ENCODE assay signal across 14 mouse cellular contexts in genomic region chr16:8573751-8574150, GRCm38 (mm10).
DNase-seq lines count a peak whose midpoint lies in the region; ATAC-seq and TF ChIP-seq lines count a peak whose summit lies in the region.
"Had no signal": no experiment of that assay in that cellular context is flagged by ENCODE, and none has a peak within 500 bp of the region (broad histone marks: within the 10 kb centered on the region; RNA-seq: fewer than 3 reads in every experiment).

No protein-coding gene starts in this region.

- WGBS in hindbrain, embryonic 10.5 days = 32% methylated on average over 3 of the region's 3 CpGs
- WGBS in hindbrain, embryonic 16.5 days = 23% methylated on average over 3 of the region's 3 CpGs
- 22% methylated on average over 3 of the region's 3 CpGs for WGBS in hindbrain, postnatal 0 days
- 63% methylated on average over 3 of the region's 3 CpGs for WGBS in liver, embryonic 11.5 days

- H3K4me3 ChIP-seq in hindbrain, embryonic 10.5 days = no peak overlapping the region
- H3K4me3 ChIP-seq in hindbrain, embryonic 16.5 days (ENCODE audit: low read length) = no peak overlapping the region
- no peak overlapping the region for H3K4me3 ChIP-seq in hindbrain, postnatal 0 days (ENCODE audit: low read length)
- no peak overlapping the region for H3K4me3 ChIP-seq in liver, embryonic 11.5 days (ENCODE audit: low read depth, low read length)
- H3K4me3 ChIP-seq: heart, embryonic 12.5 days; midbrain, embryonic 13.5 days; neural tube, embryonic 13.5 days had no signal

- H3K4me2 ChIP-seq in hindbrain, embryonic 16.5 days (ENCODE audit: low read length) = no peak overlapping the region
- no peak overlapping the region for H3K4me2 ChIP-seq in hindbrain, postnatal 0 days (ENCODE audit: low read depth, low read length)
- no peak overlapping the region for H3K4me2 ChIP-seq in liver, embryonic 11.5 days
- H3K4me2 ChIP-seq: heart, embryonic 12.5 days; midbrain, embryonic 13.5 days; neural tube, embryonic 13.5 days had no signal

- no peaks in the 10 kb centered on the region; the same call in 1 of the 2 replicates for H3K27me3 ChIP-seq in hindbrain, embryonic 10.5 days (ENCODE audit: insufficient read depth, poor library complexity, severe bottlenecking)
- H3K27me3 ChIP-seq in hindbrain, embryonic 16.5 days (replicated peaks; ENCODE audit: control insufficient read depth, insufficient read depth, low read length) = no peaks in the 10 kb centered on the region
- H3K27me3 ChIP-seq in hindbrain, postnatal 0 days (ENCODE audit: insufficient read depth, low read length) = no peaks in the 10 kb centered on the region
- no peaks in the 10 kb centered on the region for H3K27me3 ChIP-seq in liver, embryonic 11.5 days (replicated peaks; ENCODE audit: control insufficient read depth, insufficient read depth, low read length)
- H3K27me3 ChIP-seq: heart, embryonic 12.5 days; midbrain, embryonic 13.5 days; neural tube, embryonic 13.5 days had no signal

- H3K27ac ChIP-seq in hindbrain, embryonic 10.5 days = peak overlapping the region; percentile 43; the same call in 1 of the 2 replicates
- no peak overlapping the region for H3K27ac ChIP-seq in hindbrain, embryonic 16.5 days (ENCODE audit: low read depth, low read length)
- H3K27ac ChIP-seq in hindbrain, postnatal 0 days = no peak overlapping the region
- H3K27ac ChIP-seq in liver, embryonic 11.5 days (ENCODE audit: low read depth, low read length) = no peak overlapping the region
- H3K27ac ChIP-seq: midbrain, embryonic 13.5 days had no signal

- no peak overlapping the region for H3K9ac ChIP-seq in hindbrain, embryonic 16.5 days (ENCODE audit: low read depth, low read length)
- H3K9ac ChIP-seq in hindbrain, postnatal 0 days (replicated peaks; ENCODE audit: low read length) = no peak overlapping the region
- H3K9ac ChIP-seq in liver, embryonic 11.5 days (ENCODE audit: low read depth, low read length) = no peak overlapping the region
- H3K9ac ChIP-seq: heart, embryonic 12.5 days; midbrain, embryonic 13.5 days; neural tube, embryonic 13.5 days had no signal

- no peak for TF ChIP-seq CTCF in hindbrain, postnatal 0 days (IDR thresholded peaks at IDR 0.05; ENCODE audit: low read depth)

- no peak for ATAC-seq in hindbrain, embryonic 16.5 days
- no peak for ATAC-seq in hindbrain, postnatal 0 days
- no peak for ATAC-seq in liver, embryonic 11.5 days (replicated peaks; ENCODE audit: low FRiP score)
- ATAC-seq in megakaryocyte progenitor cell, adult 5-6 weeks (replicated peaks; ENCODE audit: poor library complexity) = no peak
- ATAC-seq: lung, postnatal 0 days; midbrain, embryonic 13.5 days had no signal

- H3K4me1 ChIP-seq in hindbrain, embryonic 10.5 days (replicated peaks) = peaks cover 15% of the 10 kb centered on the region; the same call in 1 of the 2 replicates
- H3K4me1 ChIP-seq in hindbrain, embryonic 16.5 days (ENCODE audit: control insufficient read depth, insufficient read depth, low read depth, low read length) = no peaks in the 10 kb centered on the region
- no peaks in the 10 kb centered on the region for H3K4me1 ChIP-seq in hindbrain, postnatal 0 days (ENCODE audit: insufficient read depth, low read length)
- no peaks in the 10 kb centered on the region for H3K4me1 ChIP-seq in liver, embryonic 11.5 days (replicated peaks; ENCODE audit: control insufficient read depth, insufficient read depth, low read length)

- H3K9me3 ChIP-seq in hindbrain, embryonic 10.5 days = no peaks in the 10 kb centered on the region
- H3K9me3 ChIP-seq in hindbrain, embryonic 16.5 days (ENCODE audit: control insufficient read depth, low read length) = no peaks in the 10 kb centered on the region
- no peaks in the 10 kb centered on the region for H3K9me3 ChIP-seq in hindbrain, postnatal 0 days (ENCODE audit: low read length)
- H3K9me3 ChIP-seq in liver, embryonic 11.5 days (ENCODE audit: control insufficient read depth, low read length) = no peaks in the 10 kb centered on the region
- H3K9me3 ChIP-seq: heart, embryonic 12.5 days; midbrain, embryonic 13.5 days; neural tube, embryonic 13.5 days had no signal

- peak; percentile 53 for DNase-seq in hindbrain, embryonic 10.5 days (ENCODE audit: low spot score)
- peak; percentile 28 for DNase-seq in testis, postnatal 10 days (ENCODE audit: low spot score)
- DNase-seq in testis, postnatal 14 days (ENCODE audit: low spot score) = no peak
- peak; percentile 12 for DNase-seq in hindbrain, postnatal 0 days (ENCODE audit: low spot score)
- no peak for DNase-seq in liver, embryonic 11.5 days (ENCODE audit: low spot score)
- no peak for DNase-seq in heart, postnatal 4 days
- DNase-seq: adrenal gland, postnatal 36 days; kidney, adult 2 months had no signal

- peaks cover 8% of the 10 kb centered on the region; the same call in 1 of the 2 replicates for H3K36me3 ChIP-seq in hindbrain, embryonic 10.5 days
- peaks cover 3% of the 10 kb centered on the region; the same call in 1 of the 2 replicates for H3K36me3 ChIP-seq in hindbrain, embryonic 16.5 days (ENCODE audit: control insufficient read depth, insufficient read depth, low read length)
- H3K36me3 ChIP-seq in hindbrain, postnatal 0 days (ENCODE audit: insufficient read depth, low read length) = peaks cover 16% of the 10 kb centered on the region; the same call in 1 of the 2 replicates
- peaks cover 2% of the 10 kb centered on the region; the same call in 1 of the 2 replicates for H3K36me3 ChIP-seq in liver, embryonic 11.5 days (ENCODE audit: control insufficient read depth, insufficient read depth, low read length)

Comparison
In these comparisons a context has a peak if more than half of its experiments do, and no peak if none do; other contexts are left out.
1. DNase-seq: peak in hindbrain, embryonic 10.5 days (single experiment), testis, postnatal 10 days (single experiment) and hindbrain, postnatal 0 days (single experiment); none in testis, postnatal 14 days (single experiment), liver, embryonic 11.5 days (single experiment) and heart, postnatal 4 days (single experiment).